Mouse (Mus musculus) lung, adult 2 months (tissue): ENCODE results near the gene Thra.

Source experiments
- CTCF ChIP-seq: fragments of 200-500 bp; IDR thresholded peaks from 2 replicates; pipeline ENCODE4 v1.5.1; 2011; ENCODE audit warnings: mild to moderate bottlenecking, low read length, control low read depth; ENCODE audit not compliant: insufficient read depth
- POLR2A ChIP-seq: fragments of 200-500 bp; IDR thresholded peaks from 2 replicates; pipeline ENCODE4 v1.6.1; 2011; ENCODE audit warnings: low read depth, mild to moderate bottlenecking, control low read depth, low read length, borderline replicate concordance; ENCODE audit errors: extremely low read depth

- TF ChIP-seq CTCF (peak; percentile 84), POLR2A (no peak)
These were observed 22.5 kb upstream of the Thra start for GRCm38 (mm10) chr11:98717904-98718303.
